Mouse (Mus musculus) regulatory T cell (primary cell): ENCODE results near the gene Gna13.

Experiments used
- in situ Hi-C: fragments of 300-600 bp; cut with MboI, MseI; formaldehyde crosslinking; loops from one replicate; pipeline ENCODE4 v1.15.1; 2025; ENCODE audit warnings: high pct_unique_total_duplicates

The Gna13 gene

DNA sequence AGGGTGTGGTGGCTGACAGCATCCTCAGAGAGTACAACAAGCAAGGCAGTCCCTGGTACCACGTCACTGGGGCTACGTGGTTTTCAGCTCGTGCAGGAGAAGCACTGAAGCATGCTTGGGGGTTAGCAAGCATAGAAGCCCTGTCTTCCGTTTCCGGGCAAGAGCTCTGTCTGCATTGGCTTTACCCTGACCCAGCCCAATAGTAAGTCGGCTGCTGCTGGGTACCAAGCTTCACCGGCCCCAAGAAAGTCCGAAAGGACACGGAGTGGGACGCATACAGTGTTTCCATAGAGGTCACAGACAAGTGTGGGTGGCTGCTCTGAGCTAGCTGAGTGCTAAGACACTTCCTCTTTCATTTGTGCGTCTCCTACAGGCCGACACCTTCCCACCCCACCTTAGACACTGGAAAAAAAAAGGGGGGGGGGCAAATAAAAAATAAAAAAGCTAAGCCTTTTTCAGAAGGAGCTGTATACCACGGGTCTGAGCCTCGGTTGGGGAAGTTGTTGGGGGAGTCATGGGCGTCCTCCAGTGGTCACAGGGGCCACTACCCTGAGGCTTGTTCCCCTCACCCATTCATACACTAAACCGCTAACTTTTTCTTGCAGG is 57.4 kb downstream of the Gna13 start:
- in situ Hi-C loops, result no loop called here

DNA sequence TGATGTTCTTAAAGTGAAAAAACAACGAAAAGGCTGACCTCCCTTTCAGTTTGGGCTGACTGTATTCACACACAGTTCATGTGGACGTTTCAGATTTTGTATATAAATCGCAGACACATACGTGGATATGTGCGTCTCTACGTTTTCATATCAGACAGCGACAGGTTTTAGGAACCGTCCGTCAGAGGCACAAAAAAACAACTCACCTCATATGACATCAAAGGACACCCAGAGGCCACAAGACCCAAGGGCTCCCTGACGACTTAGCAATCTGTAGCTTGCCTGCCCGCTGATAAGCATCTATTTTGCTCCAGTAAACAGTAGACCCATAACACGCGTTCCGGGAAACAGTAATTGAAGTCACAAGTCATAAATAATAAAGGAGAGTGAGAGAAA is 57.9 kb downstream of the Gna13 start:
- in situ Hi-C loops, result no loop called here

DNA sequence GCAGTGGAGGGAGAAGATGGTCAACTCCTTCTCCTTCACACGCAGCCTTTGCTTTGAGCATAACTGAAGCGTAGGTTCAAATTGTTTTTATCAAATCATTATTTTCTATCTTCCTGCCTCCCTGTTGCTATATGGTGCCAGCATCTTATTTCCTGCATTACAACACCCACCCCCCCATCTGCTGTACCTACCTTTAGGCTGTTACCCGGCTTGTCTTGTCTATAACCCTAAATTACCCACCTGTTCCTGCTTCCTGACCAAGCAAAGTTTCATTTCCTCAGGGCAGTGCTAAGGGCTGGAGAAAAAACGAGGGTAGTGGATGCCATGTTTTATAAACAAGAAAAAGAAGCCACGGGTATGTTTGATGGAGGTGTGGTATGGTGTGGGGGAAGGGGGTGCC is 58.6 kb downstream of the Gna13 start:
- in situ Hi-C loops, result no loop called here

DNA sequence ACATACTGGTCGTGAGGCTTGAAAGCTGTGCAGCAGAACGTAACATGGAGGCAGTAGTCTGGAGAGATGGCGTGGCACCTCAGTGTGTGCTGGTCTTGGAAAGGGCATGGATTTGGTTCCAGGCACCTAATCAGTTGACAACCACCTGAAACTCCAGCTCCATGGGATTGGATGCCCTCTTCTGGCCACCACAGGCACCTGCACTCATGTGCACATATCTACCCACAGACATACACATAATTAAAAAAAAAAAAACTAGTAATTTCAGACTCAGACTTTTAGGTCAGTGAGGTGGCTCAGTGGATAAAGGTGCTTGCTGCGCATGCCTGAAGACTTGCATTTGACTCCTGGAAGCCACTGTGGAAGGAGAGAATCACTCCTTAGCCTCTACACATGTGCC is 59.6 kb downstream of the Gna13 start:
- in situ Hi-C loops, result no loop called here

DNA sequence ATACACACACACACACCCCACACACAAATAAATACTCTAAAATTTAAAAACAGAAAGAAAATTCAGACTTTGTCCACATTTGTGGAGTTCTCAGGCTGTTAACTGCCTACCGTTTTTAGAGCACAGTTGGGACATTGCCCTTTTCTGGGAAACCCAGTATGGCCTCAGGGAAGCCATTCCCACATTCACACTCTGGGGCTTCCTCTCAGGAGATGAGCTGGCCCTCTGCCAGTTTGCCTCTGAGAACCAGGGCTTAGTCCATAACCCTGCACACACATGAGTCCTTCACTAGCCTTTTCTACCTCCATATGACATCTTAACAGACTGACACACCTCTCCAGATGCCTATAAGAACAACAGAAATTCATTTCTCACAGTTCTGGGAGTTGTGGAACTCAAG is 60.7 kb downstream of the Gna13 start:
- in situ Hi-C loops, result no loop called here

DNA sequence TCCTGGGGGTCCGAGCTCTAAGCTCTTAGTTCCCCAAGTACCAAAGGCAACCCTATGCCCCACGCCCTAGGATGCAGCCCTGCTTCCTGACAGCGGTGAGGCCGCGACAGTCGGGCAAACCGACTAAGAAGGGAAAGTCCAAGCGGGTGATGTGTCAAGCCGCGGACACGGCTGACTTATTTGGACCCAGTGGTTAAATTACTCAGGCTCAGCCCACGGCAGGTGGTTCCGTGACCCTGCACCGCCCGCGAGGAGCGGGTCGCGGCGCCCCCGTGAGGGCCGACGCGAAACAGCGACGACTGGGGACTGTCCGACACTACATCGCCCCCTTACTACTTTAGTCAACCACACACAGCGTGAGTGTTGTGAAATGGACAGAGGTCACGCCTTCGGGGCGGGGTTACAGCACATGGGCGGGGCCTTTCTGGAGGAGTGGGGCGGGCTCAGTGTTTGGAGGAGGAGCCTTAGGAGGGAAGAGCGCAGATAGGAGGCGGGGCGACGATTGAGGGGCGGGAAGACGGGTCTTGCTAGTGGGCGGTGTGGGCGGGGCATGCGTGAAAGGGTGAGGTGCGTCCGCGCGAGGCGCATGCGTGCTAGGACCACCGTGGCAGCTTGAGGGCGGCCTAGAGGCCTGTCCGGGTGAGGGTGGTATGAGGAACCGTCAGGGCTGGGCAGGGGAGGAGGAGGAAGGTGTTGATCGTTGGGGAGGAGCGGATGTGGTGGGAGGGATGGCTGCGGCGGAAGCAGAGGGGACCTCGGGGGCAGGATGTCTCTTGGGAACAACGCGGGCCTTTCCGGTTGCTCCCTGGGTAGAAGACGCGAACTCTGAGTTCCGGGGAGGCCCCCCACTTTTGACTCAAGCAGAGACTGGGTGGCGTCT is 63.0 kb downstream of the Gna13 start, which contains the start of gene Amz2:
Amz2 (plus strand) TSS at position 555 of the 880 bp plus-strand sequence.
- in situ Hi-C loops, result loop anchor here (5.0 kb wide), 1 partner anchor 63 kb away; the partner anchor contains the start of gene Gna13

DNA sequence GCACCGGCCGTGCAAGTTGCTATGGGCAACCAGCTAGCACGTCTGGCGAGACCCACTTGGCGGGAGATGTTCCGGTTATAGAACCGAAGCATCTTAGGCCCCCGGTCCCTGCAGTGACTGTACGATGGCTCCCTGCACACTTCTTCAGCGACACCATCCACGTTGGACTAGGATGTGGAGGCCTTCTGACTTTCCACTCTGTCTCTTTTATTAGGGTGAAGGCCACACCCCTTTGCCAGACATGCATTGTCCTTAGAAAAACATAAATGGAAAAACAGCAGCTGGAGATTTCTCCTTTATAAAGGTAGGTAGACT is 63.6 kb downstream of the Gna13 start:
- in situ Hi-C loops, result loop anchor here (5.0 kb wide), 1 partner anchor 64 kb away; the partner anchor contains the start of gene Gna13

DNA sequence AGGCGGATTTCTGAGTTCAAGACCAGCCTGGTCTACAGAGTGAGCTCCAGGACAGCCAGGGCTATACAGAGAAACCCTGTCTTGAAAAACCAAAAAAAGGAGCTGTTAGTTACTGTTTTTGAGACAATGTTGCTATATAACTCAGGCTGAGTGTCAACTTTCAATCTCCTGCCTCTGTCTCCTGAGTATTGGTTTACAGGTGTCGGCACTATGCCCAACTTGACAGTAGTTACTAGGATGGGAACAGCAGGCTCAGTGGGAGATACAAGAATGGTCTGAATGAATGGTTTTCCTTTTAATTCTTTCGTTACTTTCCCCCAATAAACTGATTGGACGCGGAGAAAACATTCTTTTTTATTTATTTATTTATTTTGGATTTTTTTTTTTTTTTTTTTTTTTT is 64.7 kb downstream of the Gna13 start:
- in situ Hi-C loops, result loop anchor here (5.0 kb wide), 1 partner anchor 65 kb away; the partner anchor contains the start of gene Gna13

DNA sequence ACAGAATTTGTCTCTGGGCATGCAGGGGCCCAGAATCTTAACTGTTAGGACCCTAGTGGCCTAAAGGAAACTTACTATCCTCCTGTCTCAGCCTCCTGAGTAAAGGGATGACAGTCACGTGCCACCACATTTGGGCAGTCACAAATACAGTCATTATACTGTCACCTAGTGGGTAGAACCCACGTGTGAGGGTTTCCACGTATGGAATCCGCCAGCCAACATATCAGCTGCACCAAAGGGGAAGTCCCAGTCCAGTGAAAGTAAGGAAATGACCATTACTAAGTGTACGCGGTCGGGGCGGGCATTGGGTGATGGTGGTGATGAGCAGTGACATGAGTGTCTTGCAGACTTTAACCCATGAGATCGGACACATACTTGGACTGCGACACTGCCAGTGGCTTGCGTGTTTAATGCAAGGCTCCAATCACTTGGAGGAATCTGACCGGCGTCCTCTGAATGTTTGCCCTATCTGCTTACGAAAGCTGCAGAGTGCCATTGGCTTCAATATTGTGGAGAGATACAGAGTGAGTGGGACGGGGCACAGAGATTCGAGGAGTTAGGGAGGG is 71.7 kb downstream of the Gna13 start:
- in situ Hi-C loops, result no loop called here

DNA sequence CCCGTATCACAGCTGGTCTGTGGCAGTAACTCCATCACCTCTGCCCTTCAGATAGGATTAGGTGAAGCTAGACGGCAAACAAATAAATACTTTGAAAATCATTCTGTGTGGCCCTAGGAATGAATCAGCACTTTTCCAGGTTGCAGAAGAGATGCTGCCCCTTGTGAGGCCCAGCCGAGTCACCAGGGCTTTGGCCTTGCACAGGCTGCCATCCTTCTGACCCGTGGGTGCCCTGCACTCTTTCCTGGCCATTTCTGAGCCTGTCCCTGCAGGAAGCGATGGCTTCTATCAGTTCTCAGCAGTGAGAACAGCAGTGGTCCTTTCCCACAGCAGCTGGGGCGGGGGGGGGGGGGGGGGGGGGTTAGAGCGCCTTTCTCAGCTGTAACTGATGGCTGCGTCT is 74.3 kb downstream of the Gna13 start:
- in situ Hi-C loops, result no loop called here

DNA sequence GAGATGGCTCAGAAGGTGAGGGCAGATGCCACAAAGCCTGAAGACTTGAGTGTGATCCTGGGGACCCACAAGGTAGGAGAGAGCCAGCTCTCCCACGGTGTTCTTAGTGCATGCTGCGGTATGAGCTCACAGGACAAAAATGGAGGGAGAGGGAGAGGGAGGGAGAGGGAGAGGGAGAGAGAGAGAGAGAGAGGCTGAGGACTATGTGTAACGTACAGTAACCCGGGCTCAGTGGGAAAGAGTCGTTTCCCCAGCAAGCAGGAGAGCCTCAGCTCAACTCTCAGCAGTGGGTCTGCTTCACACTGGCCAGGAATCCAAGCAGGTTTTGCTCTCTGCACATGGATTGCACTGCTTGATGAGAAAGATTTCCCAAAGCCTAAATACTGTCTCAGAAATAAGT is 76.6 kb downstream of the Gna13 start:
- in situ Hi-C loops, result no loop called here

DNA sequence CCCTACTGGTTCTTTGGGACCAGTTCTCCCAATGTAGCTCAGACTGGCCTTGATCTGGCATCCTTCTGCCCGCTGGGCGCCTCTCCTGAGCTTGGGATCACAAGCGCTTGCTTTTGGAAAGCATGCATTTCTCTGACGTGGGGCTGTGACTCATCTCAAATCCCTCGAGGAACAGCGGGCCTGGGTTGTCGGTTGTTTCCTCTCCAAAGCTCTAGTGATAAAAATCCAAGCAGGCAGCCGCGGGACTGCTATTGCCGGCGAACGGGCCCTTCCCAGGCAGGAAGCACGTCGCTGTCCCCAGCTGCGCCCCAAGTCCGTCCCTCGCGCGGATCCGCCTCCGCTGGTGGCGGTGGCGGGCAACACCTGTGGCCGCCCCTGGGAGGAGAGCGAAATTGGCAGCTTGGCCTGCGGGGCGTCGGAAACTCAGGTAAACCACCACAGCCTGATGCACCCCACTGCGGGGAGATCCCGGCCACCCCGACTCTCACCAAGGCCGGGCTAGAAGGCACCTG is 77.3 kb downstream of the Gna13 start:
- in situ Hi-C loops, result no loop called here

DNA sequence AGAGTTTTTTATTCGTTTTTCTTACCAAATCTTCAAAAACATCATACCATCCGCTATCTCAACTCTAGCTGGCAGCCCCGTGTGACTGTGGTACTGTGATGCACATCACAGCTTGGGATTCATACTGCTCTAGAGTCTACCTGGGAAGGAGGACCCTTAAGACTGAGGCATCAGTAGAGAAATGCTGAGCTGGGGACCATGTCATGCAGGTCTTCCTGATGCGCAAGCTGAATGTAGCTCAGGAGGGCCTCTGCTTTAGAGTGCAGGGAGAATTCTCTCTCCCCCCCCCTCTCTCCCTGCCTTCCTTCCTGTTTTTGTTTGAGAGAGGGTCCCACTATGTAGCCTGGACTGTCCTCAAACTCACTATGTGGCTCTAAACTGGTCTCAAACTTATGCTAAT is 78.0 kb downstream of the Gna13 start:
- in situ Hi-C loops, result no loop called here

DNA sequence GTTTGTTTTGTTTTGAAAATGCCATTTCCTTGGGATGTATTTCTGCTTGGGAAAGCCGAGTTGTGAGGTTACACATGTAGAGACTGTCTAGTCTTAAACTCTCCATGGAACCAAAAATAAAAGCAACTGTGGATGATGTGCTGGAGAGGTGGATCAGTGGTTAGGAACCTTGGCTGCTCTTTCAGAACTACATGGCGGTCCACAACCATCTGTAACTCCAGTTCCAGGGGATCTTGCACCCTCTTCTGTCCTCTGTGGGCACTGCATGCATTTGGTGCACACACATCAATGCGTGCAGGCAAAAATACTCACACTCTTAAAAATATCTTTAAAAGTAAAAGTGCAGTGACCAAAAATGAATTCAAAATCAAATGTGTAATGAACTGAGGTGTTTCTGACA is 78.5 kb downstream of the Gna13 start:
- in situ Hi-C loops, result no loop called here

DNA sequence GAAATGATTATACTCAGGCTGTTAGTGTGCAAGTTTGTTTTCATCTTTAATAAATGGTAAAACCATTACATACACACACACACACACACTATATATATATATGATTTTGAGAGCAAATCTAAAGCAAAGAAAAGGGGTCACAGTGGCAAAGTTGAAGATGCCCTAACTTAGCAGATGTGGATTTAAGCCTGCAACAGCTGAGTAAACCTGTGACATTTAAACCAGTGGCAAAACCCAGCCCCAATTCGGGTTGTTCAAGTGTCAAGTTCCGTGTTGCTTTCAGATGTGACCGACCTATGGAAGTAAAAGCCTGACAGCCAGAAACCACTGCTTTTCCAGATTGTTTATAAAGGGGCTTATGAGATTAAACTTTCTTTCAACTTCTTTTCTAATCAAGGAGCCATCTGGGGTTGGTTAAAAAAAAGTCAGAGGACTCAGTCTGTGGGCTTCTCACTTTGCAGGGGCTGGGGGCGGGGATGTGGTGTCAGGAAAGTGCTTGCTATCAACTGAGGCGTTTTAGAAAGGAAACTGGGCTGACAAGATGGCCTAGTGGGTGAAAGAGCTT is 79.6 kb downstream of the Gna13 start:
- in situ Hi-C loops, result no loop called here

DNA sequence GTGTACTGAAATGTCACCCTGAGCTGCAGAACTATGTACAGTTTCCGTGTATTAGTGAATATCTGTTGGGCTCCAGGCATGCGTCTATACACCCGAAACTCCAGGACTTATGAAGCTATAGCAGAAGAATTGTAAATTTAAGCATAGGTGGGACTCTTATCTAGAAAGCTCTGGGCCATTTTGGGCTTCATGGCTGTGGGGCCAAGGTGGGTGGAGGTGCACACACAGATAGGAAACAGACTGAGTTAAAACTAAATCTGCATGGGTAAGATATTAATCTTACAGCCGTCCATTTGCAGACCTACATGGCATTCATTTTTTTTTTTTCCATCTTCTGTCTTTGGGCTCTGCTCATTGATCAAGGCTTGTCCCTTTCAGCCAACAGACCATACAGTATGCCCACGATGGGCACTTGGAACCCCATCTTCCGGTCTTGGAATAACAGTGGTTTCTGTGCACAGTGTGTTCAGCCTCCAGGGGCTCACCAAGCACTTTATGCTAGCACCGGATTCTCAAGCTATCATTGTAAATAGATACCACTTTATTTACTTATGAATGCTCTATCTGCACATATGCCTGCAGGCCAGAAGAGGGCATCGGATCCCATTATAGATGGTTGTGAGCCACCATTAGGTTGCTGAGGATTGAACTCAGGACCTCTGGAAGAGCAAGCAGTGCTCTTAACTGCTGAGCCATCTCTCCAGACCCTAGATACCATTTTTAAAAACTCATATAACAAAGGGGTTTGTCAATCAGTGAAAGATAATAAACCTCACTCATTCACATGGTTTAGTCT is 81.0 kb downstream of the Gna13 start:
- in situ Hi-C loops, result no loop called here

DNA sequence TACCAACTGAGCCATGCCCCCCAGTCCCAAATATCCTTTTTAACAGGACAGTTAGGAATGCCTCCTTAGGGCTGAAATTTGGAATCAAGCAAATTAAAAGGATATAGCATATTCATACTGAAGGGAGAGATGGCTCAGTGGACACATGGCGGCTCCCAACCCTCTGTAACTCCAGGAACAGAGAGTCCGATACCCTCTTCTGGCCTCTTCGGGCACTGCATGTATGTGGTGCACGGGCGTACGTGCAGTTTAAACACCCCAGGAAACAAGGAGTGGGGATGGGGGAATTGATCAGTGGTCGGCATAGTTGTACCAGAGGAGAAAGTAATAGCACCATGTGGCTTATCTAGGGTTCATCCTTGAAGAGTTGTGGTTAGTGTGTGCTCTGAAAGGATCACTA is 82.0 kb downstream of the Gna13 start:
- in situ Hi-C loops, result no loop called here

DNA sequence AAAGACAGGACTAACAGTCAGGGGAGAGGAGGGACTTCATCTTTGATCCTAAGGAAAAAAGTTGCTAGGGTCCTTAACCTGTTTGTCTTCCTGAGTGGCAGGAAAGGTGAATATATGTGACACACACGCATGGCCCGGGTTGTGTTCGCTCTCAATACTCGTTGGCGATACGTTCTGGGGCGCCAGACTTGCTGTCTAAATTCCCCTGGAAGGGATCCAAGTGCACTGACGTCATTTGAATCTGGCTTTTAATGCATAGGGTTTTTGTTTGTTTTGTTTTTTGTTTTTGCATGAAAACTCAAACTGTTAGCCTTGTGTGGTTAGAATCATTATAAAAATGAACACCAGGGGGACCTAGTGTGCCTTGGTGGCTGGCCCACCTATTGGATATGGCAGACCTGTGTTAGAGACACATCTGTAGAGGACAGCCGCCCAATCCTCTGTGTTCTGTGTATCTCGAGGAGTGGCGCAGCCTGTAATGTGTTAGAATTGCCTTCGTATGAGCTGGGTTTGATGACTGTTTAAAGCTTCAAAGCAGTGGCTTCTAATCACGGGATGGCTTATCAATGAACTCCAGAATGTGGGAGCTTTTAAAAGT is 82.9 kb downstream of the Gna13 start:
- in situ Hi-C loops, result loop anchor here (5.0 kb wide), 2 partner anchors 142 to 198 kb away; no protein-coding TSS in a partner anchor
